Mouse (Mus musculus) brain, embryonic 14.5 days (tissue): ENCODE measurements around the gene Dapk1.

Experiments used
- CTCF ChIP-seq: fragments of 200-500 bp; IDR thresholded peaks from 2 replicates; pipeline ENCODE4 v1.5.1; 2012; ENCODE audit warnings: inconsistent platforms, mild to moderate bottlenecking, moderate library complexity, borderline replicate concordance; ENCODE audit not compliant: insufficient read depth, insufficient read length; ENCODE audit errors: extremely low read depth
- POLR2A ChIP-seq: fragments of 200-500 bp; IDR thresholded peaks from 2 replicates; pipeline ENCODE4 v1.6.1; 2012; ENCODE audit warnings: mild to moderate bottlenecking, inconsistent platforms, borderline replicate concordance; ENCODE audit not compliant: poor library complexity, insufficient read depth, insufficient read length, severe bottlenecking; ENCODE audit errors: extremely low read depth

DNA sequence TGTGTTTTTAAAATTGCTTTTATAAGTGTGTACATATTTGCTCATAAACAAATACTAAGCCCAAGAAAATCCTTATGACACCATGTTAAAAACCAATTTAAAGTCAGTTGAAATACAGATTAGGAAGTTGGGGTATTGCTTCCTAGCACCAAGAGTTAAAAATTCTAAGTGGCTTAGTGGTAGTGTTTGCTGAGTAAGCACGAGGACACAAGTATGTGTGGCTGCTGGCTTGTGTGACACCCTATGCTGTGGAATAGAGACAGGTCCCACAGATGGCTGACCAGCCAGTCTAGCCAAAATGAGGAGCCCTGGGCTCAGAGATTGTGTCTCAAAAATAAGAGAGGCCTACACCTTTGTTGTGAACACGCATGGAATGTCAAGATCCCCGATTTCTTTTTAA lies 114.4 kb downstream of the Dapk1 start:
- TF ChIP-seq CTCF = no peak
- no peak for TF ChIP-seq POLR2A
